Mouse (Mus musculus) liver, embryonic 13.5 days (tissue): ENCODE results near the gene Lfng. TPM values are rescaled to one million over a fixed set of nuclear protein-coding genes. Genes with fewer than 3 reads are reported as not detected.

Experiments used
- ATAC-seq: fragments of 200-750 bp; cut with Nextera tagmentation; 2 replicates; pipeline ENCODE4 v1.8.0; 2017; ENCODE audit warnings: low read depth, mild to moderate bottlenecking, moderate number of reproducible peaks, moderate library complexity
- DNase-seq: peaks from one replicate; pipeline ENCODE4 v3.0.0; 2022
- H3K27ac ChIP-seq: fragments of 300-500 bp; sonication (generic); 2 replicates; pipeline ENCODE4 v1.5.1; 2015; ENCODE audit warnings: moderate library complexity, mild to moderate bottlenecking, inconsistent platforms
- H3K27me3 ChIP-seq: fragments of 300-500 bp; sonication (generic); 2 replicates; pipeline ENCODE4 v1.6.1; 2015; ENCODE audit warnings: mild to moderate bottlenecking, inconsistent platforms
- H3K36me3 ChIP-seq: fragments of 300-500 bp; sonication (generic); 2 replicates; pipeline ENCODE4 v1.6.1; 2015; ENCODE audit warnings: mild to moderate bottlenecking, inconsistent platforms
- H3K4me1 ChIP-seq: fragments of 300-500 bp; sonication (generic); replicated peaks from 2 replicates; pipeline ENCODE4 v1.6.1; 2015; ENCODE audit warnings: inconsistent platforms
- H3K4me2 ChIP-seq: fragments of 300-500 bp; sonication (generic); 2 replicates; pipeline ENCODE4 v1.6.1; 2015; ENCODE audit warnings: inconsistent platforms, mild to moderate bottlenecking, moderate library complexity
- H3K4me3 ChIP-seq: fragments of 300-500 bp; sonication (generic); replicated peaks from 2 replicates; pipeline ENCODE4 v1.5.1; 2015; ENCODE audit warnings: mild to moderate bottlenecking, inconsistent platforms
- H3K9ac ChIP-seq: fragments of 300-500 bp; sonication (generic); 2 replicates; pipeline ENCODE4 v1.6.1; 2015; ENCODE audit warnings: mild to moderate bottlenecking, inconsistent platforms
- H3K9me3 ChIP-seq: fragments of 300-500 bp; sonication (generic); replicated peaks from 2 replicates; pipeline ENCODE4 v1.6.1; 2016; ENCODE audit warnings: inconsistent platforms
- WGBS: fragments of 180-500 bp; shearing (Covaris S2); methylation state at CpG from one replicate; pipeline ENCODE4 v1.1.7; 2015; ENCODE audit not compliant: insufficient replicate concordance; 5-methylcytosine and 5-hydroxymethylcytosine counted together
- polyA plus RNA-seq: library from polyadenylated mRNA; unstranded; fragments of >200 nt; fragmentation: Nextera tagmentation; extraction: Ambion mirVana; gene quantifications from 2 replicates; pipeline ENCODE4 v1.2.1, GENCODE M21; 2015

Lfng gene
- polyA plus RNA-seq, 1 experiment from 2014 or later = 8.0 TPM

- no peak for ATAC-seq
- no peak for DNase-seq
- no peaks in the 10 kb centered on the region for H3K27me3 ChIP-seq
- H3K4me2 ChIP-seq = no peak overlapping the region
- no peak overlapping the region for H3K4me3 ChIP-seq
- 78% methylated on average over 13 of the region's 13 CpGs for WGBS
- H3K9me3 ChIP-seq = no peaks in the 10 kb centered on the region
- H3K9ac ChIP-seq = no peak overlapping the region
- no peaks in the 10 kb centered on the region for H3K36me3 ChIP-seq
- no peak overlapping the region for H3K27ac ChIP-seq
- peaks cover 38% of the 10 kb centered on the region for H3K4me1 ChIP-seq
Observed at GRCm38 (mm10) chr5:140570223-140570870, 36.8 kb upstream of the Lfng start.

- no peak overlapping the region for H3K9ac ChIP-seq
- no peak overlapping the region for H3K27ac ChIP-seq
- H3K4me1 ChIP-seq = peaks cover 34% of the 10 kb centered on the region
- H3K4me2 ChIP-seq = no peak overlapping the region
- no peak overlapping the region for H3K4me3 ChIP-seq
- ATAC-seq = no peak
- no peaks in the 10 kb centered on the region for H3K27me3 ChIP-seq
- no peaks in the 10 kb centered on the region for H3K9me3 ChIP-seq
- 59% methylated on average over 4 of the region's 4 CpGs for WGBS
- no peaks in the 10 kb centered on the region for H3K36me3 ChIP-seq
- no peak for DNase-seq
Observed at GRCm38 (mm10) chr5:140571201-140571600, 35.9 kb upstream of the Lfng start.

- Histone ChIP-seq H3K9me3 (no peaks in the 10 kb centered on the region), H3K4me1 (peaks cover 30% of the 10 kb centered on the region), H3K36me3 (no peaks in the 10 kb centered on the region), H3K9ac (no peak overlapping the region), H3K4me3 (no peak overlapping the region), H3K27ac (no peak overlapping the region), H3K4me2 (no peak overlapping the region), H3K27me3 (no peaks in the 10 kb centered on the region)
- no peak for DNase-seq
- no peak for ATAC-seq
- 69% methylated on average over 10 of the region's 10 CpGs for WGBS
Observed at GRCm38 (mm10) chr5:140571673-140572072, 35.4 kb upstream of the Lfng start.

GRCm38 (mm10) chr5:140572611-140573010, 34.5 kb upstream of the Lfng start:
- DNase-seq (no peak), ATAC-seq (no peak)
- Histone ChIP-seq H3K4me3 (no peak overlapping the region), H3K27me3 (no peaks in the 10 kb centered on the region), H3K4me2 (no peak overlapping the region), H3K9me3 (no peaks in the 10 kb centered on the region), H3K4me1 (peaks cover 20% of the 10 kb centered on the region), H3K9ac (no peak overlapping the region), H3K36me3 (no peaks in the 10 kb centered on the region), H3K27ac (no peak overlapping the region)
- 67% methylated on average over 6 of the region's 6 CpGs for WGBS

- Histone ChIP-seq H3K9ac (no peak overlapping the region), H3K27me3 (0 out of 2 replicates have a peak, but pooled peaks cover 9% of the 10 kb centered on the region), H3K36me3 (no peaks in the 10 kb centered on the region), H3K4me2 (no peak overlapping the region), H3K4me3 (no peak overlapping the region), H3K27ac (no peak overlapping the region), H3K9me3 (no peaks in the 10 kb centered on the region), H3K4me1 (peaks cover 8% of the 10 kb centered on the region)
- WGBS = 40% methylated on average over 5 of the region's 5 CpGs
- DNase-seq = no peak
- ATAC-seq = no peak
Observed at GRCm38 (mm10) chr5:140575381-140575866, 31.7 kb upstream of the Lfng start.

- peaks cover 8% of the 10 kb centered on the region for H3K4me1 ChIP-seq
- H3K4me2 ChIP-seq = no peak overlapping the region
- DNase-seq (no peak), ATAC-seq (no peak)
- no peak overlapping the region for H3K9ac ChIP-seq
- no peak overlapping the region for H3K27ac ChIP-seq
- 0 out of 2 replicates have a peak, but pooled peaks cover 10% of the 10 kb centered on the region for H3K27me3 ChIP-seq
- H3K4me3 ChIP-seq = no peak overlapping the region
- H3K36me3 ChIP-seq = no peaks in the 10 kb centered on the region
- WGBS = 59% methylated on average over 9 of the region's 9 CpGs
- H3K9me3 ChIP-seq = no peaks in the 10 kb centered on the region
Observed at GRCm38 (mm10) chr5:140579221-140579620, 27.9 kb upstream of the Lfng start.

- ATAC-seq = no peak
- no peak overlapping the region for H3K9ac ChIP-seq
Observed at GRCm38 (mm10) chr5:140579771-140580170, 27.3 kb upstream of the Lfng start.

GRCm38 (mm10) chr5:140581569-140581968, 25.6 kb upstream of the Lfng start:
- Histone ChIP-seq H3K27me3 (0 out of 2 replicates have a peak, but pooled peaks cover 10% of the 10 kb centered on the region), H3K4me3 (no peak overlapping the region), H3K27ac (no peak overlapping the region), H3K36me3 (no peaks in the 10 kb centered on the region), H3K9me3 (no peaks in the 10 kb centered on the region), H3K4me1 (no peaks in the 10 kb centered on the region), H3K4me2 (no peak overlapping the region), H3K9ac (no peak overlapping the region)
- WGBS = 18% methylated on average over 5 of the region's 5 CpGs
- ATAC-seq (no peak), DNase-seq (no peak)

More at GRCm38 (mm10) chr5:140579771-140580170, 27.3 kb upstream of the Lfng start:
- WGBS = 48% methylated on average over 6 of the region's 6 CpGs
- Histone ChIP-seq H3K27me3 (0 out of 2 replicates have a peak, but pooled peaks cover 10% of the 10 kb centered on the region), H3K36me3 (no peaks in the 10 kb centered on the region), H3K27ac (no peak overlapping the region), H3K4me3 (no peak overlapping the region), H3K9me3 (no peaks in the 10 kb centered on the region), H3K4me2 (no peak overlapping the region), H3K4me1 (peaks cover 8% of the 10 kb centered on the region)
- DNase-seq = no peak

- no peak for ATAC-seq
- Histone ChIP-seq H3K4me3 (no peak overlapping the region), H3K4me1 (no peaks in the 10 kb centered on the region), H3K9ac (no peak overlapping the region), H3K9me3 (no peaks in the 10 kb centered on the region), H3K27me3 (0 out of 2 replicates have a peak, but pooled peaks cover 10% of the 10 kb centered on the region), H3K36me3 (no peaks in the 10 kb centered on the region), H3K27ac (no peak overlapping the region), H3K4me2 (no peak overlapping the region)
- 44% methylated on average over 8 of the region's 8 CpGs for WGBS
- no peak for DNase-seq
Observed at GRCm38 (mm10) chr5:140582995-140583731, 24.0 kb upstream of the Lfng start.

- no peaks in the 10 kb centered on the region for H3K4me1 ChIP-seq
- no peak overlapping the region for H3K9ac ChIP-seq
- no peak overlapping the region for H3K4me3 ChIP-seq
- 66% methylated on average over 6 of the region's 6 CpGs for WGBS
- H3K27ac ChIP-seq = no peak overlapping the region
- H3K9me3 ChIP-seq = no peaks in the 10 kb centered on the region
- H3K36me3 ChIP-seq = no peaks in the 10 kb centered on the region
- ATAC-seq (no peak), DNase-seq (no peak)
- no peak overlapping the region for H3K4me2 ChIP-seq
- 0 out of 2 replicates have a peak, but pooled peaks cover 6% of the 10 kb centered on the region for H3K27me3 ChIP-seq
Observed at GRCm38 (mm10) chr5:140583732-140584368, 23.3 kb upstream of the Lfng start.

GRCm38 (mm10) chr5:140589082-140589774, 17.9 kb upstream of the Lfng start:
- H3K36me3 ChIP-seq = no peaks in the 10 kb centered on the region
- DNase-seq (no peak), ATAC-seq (no peak)
- no peaks in the 10 kb centered on the region for H3K9me3 ChIP-seq
- H3K27ac ChIP-seq = no peak overlapping the region
- peaks cover 5% of the 10 kb centered on the region for H3K27me3 ChIP-seq
- peaks cover 12% of the 10 kb centered on the region for H3K4me1 ChIP-seq
- no peak overlapping the region for H3K9ac ChIP-seq
- 74% methylated on average over 16 of the region's 16 CpGs for WGBS
- no peak overlapping the region for H3K4me3 ChIP-seq
- no peak overlapping the region for H3K4me2 ChIP-seq
